Mouse (Mus musculus) lung, postnatal 0 days (tissue): Measurements from ENCODE around the gene Mdga1.

ENCODE experiments used
- CTCF ChIP-seq: IDR thresholded peaks from 2 replicates; pipeline ENCODE4 v1.5.1; 2016; ENCODE audit warnings: antibody characterized with exemption, mild to moderate bottlenecking
- EP300 ChIP-seq: IDR thresholded peaks from 2 replicates; pipeline ENCODE4 v1.6.1; 2016; ENCODE audit warnings: antibody characterized with exemption, mild to moderate bottlenecking, control low read depth

- TF ChIP-seq EP300 (no peak), CTCF (no peak)
Observed at GRCm38 (mm10) chr17:29919552-29919920, 50.4 kb downstream of the Mdga1 start.
